Mouse (Mus musculus) left cerebral cortex, postnatal 25 days (tissue): ENCODE data around the gene Prrg3. TPM values are rescaled to one million over a fixed set of nuclear protein-coding genes. Genes with fewer than 3 reads are reported as not detected.
"Not testable (repeated sequence)": the region's sequence is repeated elsewhere in the genome, so short reads cannot be mapped to it uniquely, and the experiment has no call there.

Experiments used
- DNase-seq, 2 experiments: peaks; one replicate each; pipeline ENCODE4 v3.0.0; 2022; ENCODE audit warnings: low spot score in 2 of 2, mixed read lengths in 1 of 2
- intact Hi-C: fragments of 180-260 bp; cut with DNase I; formaldehyde crosslinking; loops from one replicate; pipeline ENCODE4 v1.15.1; 2025
- total RNA-seq, 2 experiments: library from RNA; stranded (reverse); gene quantifications; 2 replicates each; pipeline ENCODE4 v1.2.3; 2021

Prrg3 gene
- 10 to 100 TPM; 38.7 to 41.2 TPM for total RNA-seq

GRCm38 (mm10) chrX:71962073-71963051 lies at the start of gene Prrg3:
Gene Prrg3, plus strand, starts transcription at chrX:71962624.
- DNase-seq: peak; percentile 19 to 31
- intact Hi-C loops: no loop called here

- DNase-seq: peak; percentile 25 to 32
- intact Hi-C loops: loop anchor here (1.0 kb wide), 1 partner anchor 298 kb away; no protein-coding TSS in a partner anchor
Observed at GRCm38 (mm10) chrX:71946631-71947030, 15.8 kb upstream of the Prrg3 start.

- no peak for DNase-seq
- intact Hi-C loops: no loop called here
Observed at GRCm38 (mm10) chrX:71958366-71958765, 4.1 kb upstream of the Prrg3 start.

- intact Hi-C loops: no loop called here
- DNase-seq: peak; percentile 16 to 37
Observed at GRCm38 (mm10) chrX:71963275-71963912, 970 bp downstream of the Prrg3 start.

GRCm38 (mm10) chrX:71968216-71968615 lies 5.8 kb downstream of the Prrg3 start:
- no peak for DNase-seq
- intact Hi-C loops: loop anchor here (5.0 kb wide), 1 partner anchor 44 kb away; no protein-coding TSS in a partner anchor

- intact Hi-C loops: loop anchor here (5.0 kb wide), 1 partner anchor 43 kb away; no protein-coding TSS in a partner anchor
- DNase-seq: peak; percentile 9 to 86
Observed at GRCm38 (mm10) chrX:71968816-71969215, 6.4 kb downstream of the Prrg3 start.

- intact Hi-C loops: no loop called here
- DNase-seq: no peak
Observed at GRCm38 (mm10) chrX:71971325-71971724, 8.9 kb downstream of the Prrg3 start.

GRCm38 (mm10) chrX:71972686-71973085 lies 10.3 kb downstream of the Prrg3 start, which contains the start of gene Fate1:
Gene Fate1, plus strand, starts transcription at chrX:71972986.
- intact Hi-C loops: no loop called here
- DNase-seq: no peak

DNA sequence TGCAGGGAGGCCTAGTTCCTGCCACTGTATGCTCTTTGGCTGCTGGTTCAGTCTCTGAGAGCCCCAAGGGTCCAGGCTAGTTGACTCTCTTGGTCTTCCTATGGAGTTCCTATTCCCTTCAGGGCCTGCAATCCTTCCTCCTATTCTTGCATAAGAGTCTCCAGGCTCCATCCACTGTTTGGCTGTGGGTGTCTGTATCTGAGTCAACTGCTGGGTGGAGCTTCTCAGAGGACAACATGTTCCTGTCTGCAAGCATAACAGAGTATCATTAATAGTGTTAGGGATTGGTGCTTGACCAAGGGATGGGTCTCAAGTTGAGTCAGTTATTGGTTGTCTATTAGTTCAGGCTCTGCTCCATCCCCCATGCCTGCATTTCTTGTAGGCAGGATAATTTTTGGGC lies 15.3 kb downstream of the Prrg3 start:
- DNase-seq, intact Hi-C loops: not testable (repeated sequence)

DNA sequence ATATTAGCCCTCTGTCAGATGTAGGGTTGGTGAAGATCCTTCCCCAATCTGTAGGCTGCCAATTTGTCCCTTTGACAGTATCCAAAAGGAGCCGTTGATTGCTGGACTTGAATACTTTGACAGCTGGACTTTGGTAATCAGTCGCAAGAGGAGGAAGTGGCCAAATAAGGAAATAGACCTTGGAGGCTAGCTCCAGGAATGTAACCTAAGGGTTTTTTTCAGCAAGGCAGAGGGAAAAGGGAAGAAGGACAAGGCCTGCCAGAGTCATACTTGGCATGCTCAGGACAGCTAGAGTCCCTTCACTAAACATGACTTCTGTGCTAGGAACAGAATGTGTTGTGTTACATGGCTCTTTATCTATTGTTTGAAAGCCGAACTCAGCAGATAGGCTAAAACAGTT lies 18.0 kb downstream of the Prrg3 start:
- no peak for DNase-seq
- intact Hi-C loops: no loop called here

DNA sequence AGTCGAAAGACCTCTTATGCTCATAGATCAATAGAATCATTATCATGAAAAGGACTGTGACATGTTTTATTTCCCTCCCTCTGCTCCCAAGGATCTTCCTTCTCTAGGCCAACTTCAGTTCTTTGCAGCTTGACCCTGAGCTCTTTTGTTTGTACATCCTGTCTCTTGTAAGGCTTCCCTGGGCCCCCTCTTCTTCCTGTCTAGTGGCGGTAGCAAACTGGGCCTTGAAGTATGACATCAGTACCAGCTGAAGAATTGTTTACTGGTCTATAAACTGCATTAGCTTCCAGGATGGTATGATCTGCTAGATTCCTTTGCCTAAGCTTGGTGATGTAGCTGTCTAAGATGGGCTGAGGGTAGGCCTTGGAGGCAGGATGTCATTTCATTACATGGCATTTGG lies 18.9 kb downstream of the Prrg3 start:
- no peak for DNase-seq
- intact Hi-C loops: no loop called here

GRCm38 (mm10) chrX:71983205-71983604 lies 20.8 kb downstream of the Prrg3 start:
- DNase-seq: no peak
- intact Hi-C loops: no loop called here

GRCm38 (mm10) chrX:71983775-71984174 lies 21.4 kb downstream of the Prrg3 start:
- intact Hi-C loops: no loop called here
- no peak for DNase-seq

DNA sequence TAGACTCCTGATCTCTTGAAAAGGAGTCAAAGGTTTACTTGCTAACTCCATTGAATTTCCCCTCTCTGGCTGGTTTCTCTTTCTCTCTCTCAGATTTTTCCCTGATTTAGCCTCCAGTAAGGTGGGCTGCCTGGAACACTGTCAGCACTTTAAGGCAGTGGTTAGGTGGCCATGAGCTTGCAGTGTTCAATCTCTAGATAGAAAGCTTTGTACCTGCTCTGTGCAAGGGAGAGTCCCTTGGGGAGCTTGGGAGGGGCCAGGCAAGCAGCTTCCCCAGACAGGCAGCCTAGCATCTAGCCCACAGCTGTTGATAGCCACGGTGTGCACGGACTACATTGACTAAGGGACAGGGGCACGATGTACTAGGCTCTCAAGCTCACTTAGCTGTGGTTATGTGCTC lies 29.1 kb downstream of the Prrg3 start, which contains the start of gene Cnga2:
Gene Cnga2 (plus strand): TSS at position 301 of the 400 bp plus-strand sequence.
- intact Hi-C loops: no loop called here
- no peak for DNase-seq

DNA sequence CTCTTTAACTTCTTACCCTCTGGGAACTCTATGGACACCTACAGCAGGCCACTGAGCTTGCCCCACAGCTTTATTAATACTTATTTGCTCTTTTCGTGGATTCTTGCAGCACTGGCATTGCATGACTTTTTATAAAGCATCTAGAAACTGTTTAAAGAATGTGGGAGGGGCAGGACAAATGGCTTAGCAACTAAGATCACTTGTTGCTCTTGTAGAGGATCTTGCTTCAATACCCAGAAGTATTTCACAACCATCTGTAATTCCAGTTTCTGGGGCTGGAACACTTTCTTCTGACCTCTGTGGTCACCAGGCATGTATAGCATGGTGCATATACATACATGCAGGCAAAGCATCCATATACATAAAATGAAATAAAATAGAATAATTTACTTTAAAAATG lies 33.5 kb downstream of the Prrg3 start:
- no peak for DNase-seq
- intact Hi-C loops: no loop called here

DNA sequence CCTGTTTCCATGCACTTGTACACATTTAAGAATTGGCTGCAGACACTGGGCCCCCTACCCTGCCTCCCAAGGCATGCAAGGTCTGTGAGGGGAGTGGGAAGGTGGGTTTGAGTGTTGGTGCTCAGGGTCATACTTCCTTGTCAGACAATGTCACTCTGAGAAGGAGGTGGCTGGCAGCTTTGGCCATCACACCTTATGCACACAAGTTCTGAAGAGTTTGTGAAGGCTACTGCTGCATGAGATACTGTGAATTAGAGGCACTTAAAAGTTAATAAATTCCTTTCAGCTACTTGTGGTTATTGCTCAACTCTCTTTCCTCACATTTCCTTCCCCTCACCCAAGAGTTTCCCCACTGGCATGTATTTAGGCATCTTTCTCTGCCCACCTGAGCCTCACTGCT lies 47.5 kb downstream of the Prrg3 start:
- DNase-seq: no peak
- intact Hi-C loops: loop anchor here (5.0 kb wide), 2 partner anchors 43 to 892 kb away; no protein-coding TSS in a partner anchor

DNA sequence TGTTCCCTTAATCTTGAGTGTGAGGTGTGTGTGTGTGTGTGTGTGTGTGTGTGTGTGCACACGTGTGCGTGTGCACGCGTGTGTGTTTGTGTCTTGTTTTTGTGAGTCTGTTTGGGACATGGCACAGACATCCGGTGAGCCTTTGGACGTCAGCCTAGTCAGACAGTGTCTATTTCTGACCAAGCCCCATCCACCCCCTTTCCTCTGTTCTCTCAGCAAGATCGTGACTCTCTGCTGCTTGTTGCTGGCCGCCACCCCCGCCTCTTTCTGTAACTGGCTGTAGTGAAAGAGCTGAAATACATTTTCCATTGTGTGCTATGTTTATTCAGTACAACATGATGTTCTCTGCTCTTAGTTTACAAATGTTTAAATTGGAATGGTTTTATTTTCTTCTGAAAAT lies 49.8 kb downstream of the Prrg3 start:
- intact Hi-C loops: loop anchor here (2.0 to 5.0 kb wide), 3 partner anchors 45 to 890 kb away; no protein-coding TSS in a partner anchor
- DNase-seq: peak; percentile 36 to 81

GRCm38 (mm10) chrX:72012804-72013203 lies 50.4 kb downstream of the Prrg3 start:
- intact Hi-C loops: loop anchor here (2.0 to 5.0 kb wide), 3 partner anchors 46 to 889 kb away; no protein-coding TSS in a partner anchor
- DNase-seq: peak; percentile 10 to 38

DNA sequence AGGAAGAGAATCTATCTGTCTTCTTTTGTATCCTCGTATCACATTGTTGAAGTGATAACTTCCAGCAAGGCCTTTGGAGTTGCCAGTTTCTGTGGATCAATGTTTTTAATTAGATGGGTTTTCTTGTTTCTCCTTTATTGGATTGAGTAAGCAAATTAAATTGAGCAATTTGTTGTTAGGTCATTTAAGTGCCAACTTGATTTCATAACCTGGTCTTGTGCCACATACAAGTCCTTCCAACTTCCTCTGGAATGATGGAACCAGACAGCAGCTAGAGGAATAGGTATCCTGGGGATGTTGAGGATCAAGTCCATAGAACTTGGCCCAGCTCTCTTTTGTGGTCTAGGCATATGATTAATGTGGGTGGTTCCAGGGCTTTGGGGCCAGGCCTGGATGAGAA lies 59.8 kb downstream of the Prrg3 start:
- DNase-seq: no peak
- intact Hi-C loops: no loop called here
